Mouse (Mus musculus): ENCODE data around the gene Slc2a3. TPM values are rescaled to one million over a fixed set of nuclear protein-coding genes. Genes with fewer than 3 reads are reported as not detected.

Gene Slc2a3
- polyA plus RNA-seq (2012; fragmentation: generic; extraction: Trizol), result 0.66 TPM
- long read RNA-seq, experiment 1, result 0 reads
- long read RNA-seq, experiment 2, partial matches to known transcripts, result 0 of 3 reads
- long read RNA-seq, experiment 2, other reads (novel, unspliced or antisense), result 0 of 3 reads

DNA sequence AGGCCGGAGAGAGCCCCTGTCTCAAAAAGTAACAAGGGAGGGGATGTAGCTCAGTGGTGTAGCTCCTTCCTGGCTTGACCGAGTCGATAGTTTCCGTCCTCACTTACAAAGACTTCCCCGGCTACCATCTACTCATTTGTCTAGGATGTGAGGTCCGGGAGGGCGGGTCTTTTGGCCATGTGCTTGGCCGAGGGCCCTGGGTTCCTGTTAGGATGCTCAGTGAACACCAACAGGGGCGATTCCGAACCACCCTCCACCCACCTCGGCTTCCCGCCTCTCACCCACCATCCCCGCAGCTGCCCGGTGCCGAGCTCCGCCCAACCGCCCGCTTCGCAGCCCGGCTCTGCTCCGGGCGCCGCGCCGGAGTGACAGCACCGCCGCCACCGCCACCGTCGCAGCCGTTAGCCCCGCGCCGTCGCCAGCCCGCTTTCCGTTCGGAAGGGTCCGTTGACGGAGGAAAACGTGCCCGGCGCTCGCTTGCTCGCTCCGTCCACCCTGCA is at the start of gene Slc2a3:
Gene Slc2a3 (minus strand): TSS at position 340 of the 500 bp plus-strand sequence.
- TF ChIP-seq MYOG (IDR thresholded peaks at IDR 0.05; ENCODE audit: control insufficient read depth, extremely low read depth, insufficient read length) (no peak), MAX (IDR thresholded peaks at IDR 0.05) (no peak), CTCF (IDR thresholded peaks at IDR 0.05; ENCODE audit: control insufficient read depth, insufficient read depth, insufficient read length) (no peak), FOSL1 (IDR thresholded peaks at IDR 0.05; ENCODE audit: insufficient read depth, low read length, poor library complexity, severe bottlenecking) (no peak), USF1 (IDR thresholded peaks at IDR 0.05; ENCODE audit: low read depth) (no peak), CEBPB (IDR thresholded peaks at IDR 0.05; ENCODE audit: low read depth) (no peak), MYOD1 (IDR thresholded peaks at IDR 0.05; ENCODE audit: control insufficient read depth, insufficient read length, low read depth) (no peak)
- Histone ChIP-seq H3K79me3 (ENCODE audit: low read depth) (no peaks in the 10 kb centered on the region), H3K36me3 (ENCODE audit: control insufficient read depth, insufficient read depth) (no peaks in the 10 kb centered on the region), H3K27me3 (ENCODE audit: control insufficient read depth, insufficient read depth, insufficient read length) (peaks cover 4% of the 10 kb centered on the region), H3K4me3 (ENCODE audit: insufficient read depth, poor library complexity, severe bottlenecking) (peak within 1 kb of the TSS; percentile 11), H3ac (ENCODE audit: control insufficient read depth, insufficient read length, low read depth) (peak within 1 kb of the TSS; percentile 28), H3K79me2 (ENCODE audit: control insufficient read depth, insufficient read depth) (no peaks in the 10 kb centered on the region)

DNA sequence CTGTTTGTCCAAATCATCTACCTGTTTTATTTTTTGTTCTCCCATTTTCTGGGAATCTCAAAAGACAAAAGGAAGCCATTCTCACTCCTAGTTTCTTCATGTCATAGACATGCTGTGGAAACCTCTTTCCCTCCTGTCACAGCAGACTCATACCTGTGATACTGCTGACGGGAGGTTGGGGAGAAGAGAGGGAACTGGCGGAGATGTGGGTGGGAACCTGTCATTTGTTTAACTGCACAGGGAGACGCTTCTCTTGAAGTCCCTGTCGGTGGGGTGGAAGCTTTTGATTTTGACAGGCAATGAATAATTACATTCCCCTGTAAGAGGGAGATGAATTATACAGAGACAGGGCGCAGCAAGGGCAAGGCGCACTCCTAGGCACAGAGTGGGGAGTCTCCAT is 42.3 kb upstream of the Slc2a3 start:
- TF ChIP-seq MAX (IDR thresholded peaks at IDR 0.05) (no peak), FOSL1 (IDR thresholded peaks at IDR 0.05; ENCODE audit: insufficient read depth, low read length, poor library complexity, severe bottlenecking) (no peak)
- Histone ChIP-seq H3K27me3 (ENCODE audit: control insufficient read depth, insufficient read depth, insufficient read length) (no peaks in the 10 kb centered on the region), H3K79me2 (ENCODE audit: control insufficient read depth, insufficient read depth) (no peaks in the 10 kb centered on the region), H3K4me3 (ENCODE audit: insufficient read depth, poor library complexity, severe bottlenecking) (no peak overlapping the region), H3K36me3 (ENCODE audit: control insufficient read depth, insufficient read depth) (peaks cover 41% of the 10 kb centered on the region), H3ac (ENCODE audit: control insufficient read depth, insufficient read length, low read depth) (no peak overlapping the region), H3K79me3 (ENCODE audit: low read depth) (no peaks in the 10 kb centered on the region)

GRCm38 (mm10) chr6:122837539-122837938 is 36.1 kb upstream of the Slc2a3 start:
- Histone ChIP-seq H3ac (ENCODE audit: control insufficient read depth, insufficient read length, low read depth) (no peak overlapping the region), H3K79me2 (ENCODE audit: control insufficient read depth, insufficient read depth) (no peaks in the 10 kb centered on the region), H3K4me3 (ENCODE audit: insufficient read depth, poor library complexity, severe bottlenecking) (no peak overlapping the region), H3K36me3 (ENCODE audit: control insufficient read depth, insufficient read depth) (peaks cover 56% of the 10 kb centered on the region), H3K79me3 (ENCODE audit: low read depth) (no peaks in the 10 kb centered on the region), H3K27me3 (ENCODE audit: control insufficient read depth, insufficient read depth, insufficient read length) (no peaks in the 10 kb centered on the region)
- TF ChIP-seq MAX (IDR thresholded peaks at IDR 0.05) (no peak), MYOD1 (IDR thresholded peaks at IDR 0.05; ENCODE audit: control insufficient read depth, insufficient read length, low read depth) (no peak), CEBPB (IDR thresholded peaks at IDR 0.05; ENCODE audit: low read depth) (no peak), CTCF (IDR thresholded peaks at IDR 0.05; ENCODE audit: control insufficient read depth, insufficient read depth, insufficient read length) (no peak), FOSL1 (IDR thresholded peaks at IDR 0.05; ENCODE audit: insufficient read depth, low read length, poor library complexity, severe bottlenecking) (no peak), USF1 (IDR thresholded peaks at IDR 0.05; ENCODE audit: low read depth) (no peak), MYOG (IDR thresholded peaks at IDR 0.05; ENCODE audit: control insufficient read depth, extremely low read depth, insufficient read length) (no peak)

- no peak overlapping the region for H3ac ChIP-seq (ENCODE audit: control insufficient read depth, insufficient read length, low read depth)
- H3K36me3 ChIP-seq (ENCODE audit: control insufficient read depth, insufficient read depth), result peaks cover 62% of the 10 kb centered on the region
- no peaks in the 10 kb centered on the region for H3K79me3 ChIP-seq (ENCODE audit: low read depth)
- H3K4me3 ChIP-seq (ENCODE audit: insufficient read depth, poor library complexity, severe bottlenecking), result no peak overlapping the region
- H3K79me2 ChIP-seq (ENCODE audit: control insufficient read depth, insufficient read depth), result no peaks in the 10 kb centered on the region
- H3K27me3 ChIP-seq (ENCODE audit: control insufficient read depth, insufficient read depth, insufficient read length), result no peaks in the 10 kb centered on the region
- TF ChIP-seq MYOG (IDR thresholded peaks at IDR 0.05; ENCODE audit: control insufficient read depth, extremely low read depth, insufficient read length) (no peak), FOSL1 (IDR thresholded peaks at IDR 0.05; ENCODE audit: insufficient read depth, low read length, poor library complexity, severe bottlenecking) (no peak), USF1 (IDR thresholded peaks at IDR 0.05; ENCODE audit: low read depth) (no peak), MYOD1 (IDR thresholded peaks at IDR 0.05; ENCODE audit: control insufficient read depth, insufficient read length, low read depth) (no peak), CEBPB (IDR thresholded peaks at IDR 0.05; ENCODE audit: low read depth) (no peak), MAX (IDR thresholded peaks at IDR 0.05) (no peak), CTCF (IDR thresholded peaks at IDR 0.05; ENCODE audit: control insufficient read depth, insufficient read depth, insufficient read length) (no peak)
These were observed 35.5 kb upstream of the Slc2a3 start for GRCm38 (mm10) chr6:122836974-122837373.

GRCm38 (mm10) chr6:122834365-122834764 is 32.9 kb upstream of the Slc2a3 start:
- Histone ChIP-seq H3K4me3 (ENCODE audit: insufficient read depth, poor library complexity, severe bottlenecking) (no peak overlapping the region), H3K27me3 (ENCODE audit: control insufficient read depth, insufficient read depth, insufficient read length) (no peaks in the 10 kb centered on the region), H3K79me3 (ENCODE audit: low read depth) (no peaks in the 10 kb centered on the region), H3ac (ENCODE audit: control insufficient read depth, insufficient read length, low read depth) (no peak overlapping the region), H3K36me3 (ENCODE audit: control insufficient read depth, insufficient read depth) (peaks cover 53% of the 10 kb centered on the region), H3K79me2 (ENCODE audit: control insufficient read depth, insufficient read depth) (no peaks in the 10 kb centered on the region)
- TF ChIP-seq USF1 (IDR thresholded peaks at IDR 0.05; ENCODE audit: low read depth), result no peak

DNA sequence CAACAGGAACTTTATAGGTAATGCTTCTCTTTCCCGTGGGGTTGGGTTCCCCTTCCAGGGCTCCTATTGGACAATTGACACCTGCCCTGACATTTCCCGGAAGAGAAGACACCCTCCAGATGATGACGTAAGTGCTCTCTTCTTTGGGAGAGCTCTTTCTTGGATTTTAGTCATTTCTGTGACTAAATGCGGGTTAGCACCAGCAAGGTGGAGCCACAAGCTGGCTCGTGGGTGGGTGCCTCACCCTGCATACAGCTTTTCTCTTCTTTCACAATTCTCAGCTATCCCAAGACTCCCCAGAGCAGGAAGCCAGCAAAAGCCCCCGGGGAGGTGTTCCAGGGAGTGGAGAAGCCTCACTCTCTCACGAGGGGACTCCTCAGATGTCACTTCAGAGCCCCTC is 31.4 kb upstream of the Slc2a3 start:
- no peaks in the 10 kb centered on the region for H3K79me3 ChIP-seq (ENCODE audit: low read depth)
- no peaks in the 10 kb centered on the region for H3K27me3 ChIP-seq (ENCODE audit: control insufficient read depth, insufficient read depth, insufficient read length)
- H3ac ChIP-seq (ENCODE audit: control insufficient read depth, insufficient read length, low read depth), result no peak overlapping the region
- H3K36me3 ChIP-seq (ENCODE audit: control insufficient read depth, insufficient read depth), result peaks cover 58% of the 10 kb centered on the region
- no peak overlapping the region for H3K4me3 ChIP-seq (ENCODE audit: insufficient read depth, poor library complexity, severe bottlenecking)
- no peaks in the 10 kb centered on the region for H3K79me2 ChIP-seq (ENCODE audit: control insufficient read depth, insufficient read depth)
- no peak for TF ChIP-seq CTCF (IDR thresholded peaks at IDR 0.05; ENCODE audit: control insufficient read depth, insufficient read depth, insufficient read length)
- TF ChIP-seq FOSL1 (IDR thresholded peaks at IDR 0.05; ENCODE audit: insufficient read depth, low read length, poor library complexity, severe bottlenecking), result no peak
